Mouse (Mus musculus): Measurements from ENCODE around the gene Ndufaf1.

The Ndufaf1 gene

DNA sequence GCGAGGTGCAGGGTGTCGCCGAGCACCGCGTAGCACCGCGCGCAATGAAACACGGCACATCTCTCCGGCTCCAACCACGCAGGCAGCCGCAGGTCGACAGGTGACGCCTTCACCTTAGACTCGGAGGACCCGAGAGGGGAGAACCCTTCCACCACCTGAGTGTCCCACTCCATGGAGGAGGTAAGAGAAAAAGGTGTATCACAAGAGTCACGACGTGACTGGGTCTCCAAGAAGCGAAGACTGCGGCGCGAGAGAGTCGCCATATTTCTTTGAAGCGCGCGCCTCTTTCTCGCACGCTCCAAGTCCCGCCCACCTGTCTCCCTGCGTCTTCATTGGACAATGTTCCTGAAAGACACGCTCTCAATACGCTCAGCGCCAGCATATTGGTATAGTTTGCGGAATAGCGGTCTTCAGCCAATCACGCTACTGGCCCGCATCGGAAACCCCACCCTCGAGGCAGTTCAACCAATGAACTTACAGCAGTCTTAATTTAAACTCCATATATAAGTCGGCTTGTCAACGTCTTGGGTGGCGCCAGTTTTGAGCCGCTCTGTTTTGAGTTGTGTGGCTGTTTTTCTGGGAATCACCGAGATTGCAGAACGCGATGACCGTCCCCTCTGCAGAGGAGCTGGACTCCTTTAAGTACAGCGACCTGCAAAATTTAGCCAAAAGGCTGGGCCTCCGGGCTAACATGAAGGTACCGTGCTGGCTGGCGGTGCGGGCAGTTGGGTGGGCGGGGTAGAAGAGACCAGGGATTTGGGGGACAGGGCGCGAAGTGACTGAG lies 44.2 kb downstream of the Ndufaf1 start, which contains the start of the genes Nusap1 and Oip5:
TSS of gene Nusap1 (plus strand) at position 100 of the 784 bp plus-strand sequence.
TSS of gene Oip5 (minus strand) at position 271 of the 784 bp plus-strand sequence.
- DNase-seq (ENCODE audit: low read depth, low spot score), result peak; percentile 98

- no peak for DNase-seq (ENCODE audit: low read depth, low spot score)
These were observed 44.8 kb downstream of the Ndufaf1 start for GRCm38 (mm10) chr2:119617841-119618198.

DNA sequence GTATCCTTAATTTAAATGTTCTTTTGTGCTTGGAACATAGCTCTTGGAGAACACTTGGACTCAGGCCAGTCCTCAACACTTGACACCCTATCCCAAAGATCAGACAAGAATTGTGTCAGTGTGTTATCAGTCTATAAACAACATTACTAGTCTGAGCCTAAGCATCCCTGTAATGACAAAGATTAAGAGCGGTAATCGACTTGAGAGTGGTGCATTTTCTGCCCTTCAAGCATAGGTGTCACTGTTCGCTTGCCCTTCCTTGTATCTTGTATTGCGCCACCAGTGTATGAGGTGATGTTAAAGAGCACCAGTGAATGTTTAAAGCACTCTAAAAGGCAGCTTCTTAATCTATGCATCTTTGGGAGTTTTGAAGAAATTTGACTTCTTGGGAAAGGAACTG lies 55.6 kb downstream of the Ndufaf1 start:
- no peak for DNase-seq (ENCODE audit: low read depth, low spot score)

Data from CD4-positive helper T cell, adult 2 months (primary cell).